Mouse (Mus musculus) lung, adult 2 months (tissue): ENCODE results near the gene Pcyt1a.

Source experiments
- CTCF ChIP-seq: fragments of 200-500 bp; IDR thresholded peaks from 2 replicates; pipeline ENCODE4 v1.5.1; 2011; ENCODE audit warnings: mild to moderate bottlenecking, low read length, control low read depth; ENCODE audit not compliant: insufficient read depth
- POLR2A ChIP-seq: fragments of 200-500 bp; IDR thresholded peaks from 2 replicates; pipeline ENCODE4 v1.6.1; 2011; ENCODE audit warnings: low read depth, mild to moderate bottlenecking, control low read depth, low read length, borderline replicate concordance; ENCODE audit errors: extremely low read depth

- TF ChIP-seq CTCF (no peak), POLR2A (no peak)
Measured at GRCm38 (mm10) chr16:32520372-32520748, 89.6 kb downstream of the Pcyt1a start.
